Mouse (Mus musculus) testis, adult 2 months (tissue): ENCODE data around the gene Usp32.

Experiments
- CTCF ChIP-seq: fragments of 200-500 bp; IDR thresholded peaks from 2 replicates; pipeline ENCODE4 v1.5.1; 2012; ENCODE audit warnings: low read depth, mild to moderate bottlenecking, inconsistent platforms, low read length, moderate library complexity; ENCODE audit not compliant: control insufficient read depth, insufficient read depth, insufficient replicate concordance
- POLR2A ChIP-seq: fragments of 200-500 bp; IDR thresholded peaks from 2 replicates; pipeline ENCODE4 v1.6.1; 2012; ENCODE audit warnings: low read depth, mild to moderate bottlenecking, inconsistent platforms, low read length, moderate library complexity; ENCODE audit not compliant: control insufficient read depth

- TF ChIP-seq CTCF (no peak), POLR2A (no peak)
Measured at GRCm38 (mm10) chr11:85103763-85104162, 36.2 kb downstream of the Usp32 start.
